ENCODE assay signal across 14 mouse cellular contexts in the genomic region with DNA sequence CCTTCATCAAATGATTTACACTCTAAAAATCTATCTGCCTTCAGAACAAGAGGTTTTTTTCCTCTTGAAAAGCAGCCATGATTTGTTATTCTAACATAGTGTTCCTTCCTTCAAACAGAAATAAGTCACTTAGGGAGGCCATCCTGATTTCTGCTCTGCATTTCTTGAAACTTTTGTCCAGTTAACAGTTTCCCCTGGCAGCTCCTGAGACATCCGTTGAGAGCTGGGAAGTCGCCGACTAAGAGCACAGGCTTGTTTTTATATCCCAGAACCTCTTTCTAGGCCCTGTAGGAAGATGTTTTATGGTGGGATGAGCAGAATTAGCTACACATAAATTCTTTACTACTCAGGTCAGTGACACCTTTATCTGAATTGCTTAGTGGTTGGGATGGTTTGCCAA.
DNase-seq lines count a peak whose midpoint lies in the region; ATAC-seq lines count a peak whose summit lies in the region.
"Had no signal": no experiment of that assay in that cellular context is flagged by ENCODE, and none has a peak within 500 bp of the region (broad histone marks: within the 10 kb centered on the region; RNA-seq: fewer than 3 reads in every experiment).

No protein-coding gene starts in this region.

- WGBS in kidney, embryonic 16.5 days, result 3% methylated on average over 3 of the region's 3 CpGs
- 23% methylated on average over 3 of the region's 3 CpGs for WGBS in neural tube, embryonic 14.5 days
- 21% methylated on average over 3 of the region's 3 CpGs for WGBS in intestine, embryonic 14.5 days
- WGBS in midbrain, embryonic 10.5 days, result 85% methylated on average over 3 of the region's 3 CpGs

- ATAC-seq in kidney, embryonic 16.5 days (ENCODE audit: low FRiP score, low TSS enrichment), result no peak
- ATAC-seq in neural tube, embryonic 14.5 days (ENCODE audit: low read depth), result no peak
- ATAC-seq in intestine, embryonic 14.5 days (replicated peaks; ENCODE audit: low FRiP score, low TSS enrichment, low read depth), result no peak
- ATAC-seq: forebrain, postnatal 0 days had no signal

- no peak for DNase-seq in kidney, postnatal 4 days
- no peak for DNase-seq in neural tube, embryonic 10.5 days (ENCODE audit: extremely low spot score, low spot score)
- DNase-seq in intestine, embryonic 14.5 days (ENCODE audit: low spot score), result no peak
- DNase-seq in midbrain, embryonic 10.5 days (ENCODE audit: low spot score), result no peak
- DNase-seq in gastrocnemius, postnatal 25 days, result no peak
- DNase-seq: cerebellum, adult 9-10 months; forebrain, postnatal 0 days; right cerebral cortex, adult 18-20 months; thymus, postnatal 36 days had no signal

- no peaks in the 10 kb centered on the region for H3K27me3 ChIP-seq in kidney, embryonic 16.5 days (ENCODE audit: insufficient read depth, low read length)
- H3K27me3 ChIP-seq in neural tube, embryonic 14.5 days (ENCODE audit: control insufficient read depth, insufficient read depth, low read length), result no peaks in the 10 kb centered on the region
- H3K27me3 ChIP-seq in intestine, embryonic 14.5 days (replicated peaks; ENCODE audit: control insufficient read depth, insufficient read depth, low read length), result no peaks in the 10 kb centered on the region
- H3K27me3 ChIP-seq in midbrain, embryonic 10.5 days (ENCODE audit: low read depth, poor library complexity, severe bottlenecking), result no peaks in the 10 kb centered on the region
- H3K27me3 ChIP-seq: embryonic facial prominence, embryonic 13.5 days had no signal

- H3K4me3 ChIP-seq in kidney, embryonic 16.5 days (ENCODE audit: low read length), result peak overlapping the region; percentile 51
- no peak overlapping the region for H3K4me3 ChIP-seq in neural tube, embryonic 14.5 days (ENCODE audit: low read depth, low read length)
- peak overlapping the region; percentile 63 for H3K4me3 ChIP-seq in intestine, embryonic 14.5 days (ENCODE audit: low read depth, low read length)
- no peak overlapping the region for H3K4me3 ChIP-seq in midbrain, embryonic 10.5 days
- H3K4me3 ChIP-seq: embryonic facial prominence, embryonic 13.5 days had no signal

- no peaks in the 10 kb centered on the region for H3K9me3 ChIP-seq in kidney, embryonic 16.5 days (ENCODE audit: low read length)
- H3K9me3 ChIP-seq in neural tube, embryonic 14.5 days (ENCODE audit: control insufficient read depth, low read length), result no peaks in the 10 kb centered on the region
- H3K9me3 ChIP-seq in intestine, embryonic 14.5 days (ENCODE audit: control insufficient read depth, low read length), result no peaks in the 10 kb centered on the region
- no peaks in the 10 kb centered on the region for H3K9me3 ChIP-seq in midbrain, embryonic 10.5 days (replicated peaks)
- H3K9me3 ChIP-seq: embryonic facial prominence, embryonic 13.5 days had no signal

- H3K27ac ChIP-seq in kidney, embryonic 16.5 days (ENCODE audit: low read length), result peak overlapping the region; percentile 52; the same call in 1 of the 2 replicates
- H3K27ac ChIP-seq in neural tube, embryonic 14.5 days (ENCODE audit: low read depth, low read length), result no peak overlapping the region
- peak overlapping the region; percentile 60 for H3K27ac ChIP-seq in intestine, embryonic 14.5 days (ENCODE audit: low read depth)
- H3K27ac ChIP-seq in midbrain, embryonic 10.5 days (replicated peaks), result no peak overlapping the region
- H3K27ac ChIP-seq: embryonic facial prominence, embryonic 13.5 days; liver, embryonic 14.5 days had no signal

- peaks cover 11% of the 10 kb centered on the region for H3K4me1 ChIP-seq in kidney, embryonic 16.5 days (ENCODE audit: insufficient read depth, low read length)
- peaks cover 14% of the 10 kb centered on the region for H3K4me1 ChIP-seq in neural tube, embryonic 14.5 days (ENCODE audit: control insufficient read depth, insufficient read depth, low read length)
- 0 out of 2 replicates have a peak, but pooled peaks cover 7% of the 10 kb centered on the region for H3K4me1 ChIP-seq in intestine, embryonic 14.5 days (replicated peaks; ENCODE audit: control insufficient read depth, insufficient read depth, low read length)
- H3K4me1 ChIP-seq in midbrain, embryonic 10.5 days, result peaks cover 12% of the 10 kb centered on the region

- H3K36me3 ChIP-seq in kidney, embryonic 16.5 days (ENCODE audit: insufficient read depth, low read length), result no peaks in the 10 kb centered on the region
- no peaks in the 10 kb centered on the region for H3K36me3 ChIP-seq in neural tube, embryonic 14.5 days (ENCODE audit: control insufficient read depth, insufficient read depth, low read length)
- 0 out of 2 replicates have a peak, but pooled peaks cover 3% of the 10 kb centered on the region for H3K36me3 ChIP-seq in intestine, embryonic 14.5 days (ENCODE audit: control insufficient read depth, insufficient read depth, low read length)
- H3K36me3 ChIP-seq in midbrain, embryonic 10.5 days, result no peaks in the 10 kb centered on the region
- H3K36me3 ChIP-seq: embryonic facial prominence, embryonic 13.5 days had no signal

- peak overlapping the region; percentile 56 for H3K4me2 ChIP-seq in kidney, embryonic 16.5 days (replicated peaks; ENCODE audit: low read depth, low read length)
- H3K4me2 ChIP-seq in neural tube, embryonic 14.5 days (ENCODE audit: low read depth, low read length), result peak overlapping the region; percentile 14; the same call in 1 of the 2 replicates
- H3K4me2 ChIP-seq in intestine, embryonic 14.5 days (ENCODE audit: low read length), result peak overlapping the region; percentile 53
- H3K4me2 ChIP-seq: embryonic facial prominence, embryonic 13.5 days; midbrain, embryonic 11.5 days had no signal

- no peak overlapping the region; the same call in 1 of the 2 replicates for H3K9ac ChIP-seq in kidney, embryonic 16.5 days (replicated peaks; ENCODE audit: low read length)
- H3K9ac ChIP-seq in neural tube, embryonic 14.5 days (replicated peaks; ENCODE audit: low read depth, low read length), result no peak overlapping the region
- H3K9ac ChIP-seq in intestine, embryonic 14.5 days (ENCODE audit: low read length), result peak overlapping the region; percentile 54
- H3K9ac ChIP-seq: embryonic facial prominence, embryonic 13.5 days; forebrain, postnatal 0 days; liver, embryonic 14.5 days had no signal

Comparison
In these comparisons a context has a peak if more than half of its experiments do, and no peak if none do; other contexts are left out.
1. H3K27ac ChIP-seq: peak in kidney, embryonic 16.5 days (single experiment) and intestine, embryonic 14.5 days (single experiment); none in neural tube, embryonic 14.5 days (single experiment) and midbrain, embryonic 10.5 days (single experiment).
2. H3K4me3 ChIP-seq: peak in kidney, embryonic 16.5 days (single experiment) and intestine, embryonic 14.5 days (single experiment); none in neural tube, embryonic 14.5 days (single experiment) and midbrain, embryonic 10.5 days (single experiment).
3. Peak in every context shown above with its lines, with median percentiles within 50 percentile points of each other: H3K4me2 ChIP-seq.